Mouse (Mus musculus): ENCODE data around the gene Ugt1a9.

- TF ChIP-seq CTCF (IDR thresholded peaks at IDR 0.05; ENCODE audit: low read depth): no peak
- no peak for TF ChIP-seq EP300 (IDR thresholded peaks at IDR 0.05; ENCODE audit: low read depth)
These were observed 194.3 kb downstream of the Ugt1a9 start for GRCm38 (mm10) chr1:88264869-88265240.
